Mouse (Mus musculus): ENCODE measurements around the gene Tmc5.

The Tmc5 gene

GRCm38 (mm10) chr7:118597201-118597600 is at the start of gene Tmc5:
Tmc5 (plus strand) TSS chr7:118597297.
- DNase-seq (ENCODE audit: low spot score in 2 of 2): no peak

DNA sequence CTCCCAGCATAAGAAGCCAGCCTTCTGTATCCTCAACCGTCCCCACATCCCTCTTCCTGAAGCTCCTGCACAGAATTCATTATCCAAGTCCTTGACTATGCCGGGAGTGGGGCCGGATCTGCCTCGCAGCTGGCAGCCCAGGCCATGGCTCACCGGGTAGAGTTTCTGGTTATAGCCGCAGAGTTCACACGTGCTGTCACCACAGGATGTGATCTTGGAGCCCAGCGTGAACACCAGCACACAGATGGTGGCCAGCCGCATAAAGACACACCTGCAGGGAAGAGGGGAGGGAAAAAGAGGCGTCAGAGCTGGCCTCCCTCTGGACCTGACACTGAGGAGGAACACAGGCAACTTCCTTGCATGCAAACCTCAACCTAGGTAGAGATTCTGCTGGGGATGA is 49.6 kb upstream of the Tmc5 start:
- DNase-seq (ENCODE audit: low spot score in 2 of 2): no peak

DNA sequence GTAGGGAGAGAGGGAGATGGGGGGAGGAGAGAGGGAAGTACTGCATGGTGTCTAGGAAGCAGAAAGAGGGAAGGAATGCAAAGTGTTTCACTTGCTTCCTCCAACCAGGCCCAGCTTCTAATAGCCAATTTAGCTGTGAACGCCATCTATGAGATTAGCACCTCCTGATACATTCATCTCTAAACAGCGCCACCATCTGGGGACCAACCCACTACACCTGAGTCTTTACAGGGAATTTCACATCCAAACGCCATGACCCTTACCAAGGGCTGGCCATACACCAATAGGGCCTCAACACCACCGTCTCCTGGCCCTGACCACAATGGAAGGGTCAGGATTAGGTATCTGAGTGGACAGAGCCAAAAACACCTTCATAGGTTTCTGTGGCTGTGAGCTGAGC is 43.2 kb upstream of the Tmc5 start:
- no peak for DNase-seq (ENCODE audit: low spot score in 2 of 2)

DNA sequence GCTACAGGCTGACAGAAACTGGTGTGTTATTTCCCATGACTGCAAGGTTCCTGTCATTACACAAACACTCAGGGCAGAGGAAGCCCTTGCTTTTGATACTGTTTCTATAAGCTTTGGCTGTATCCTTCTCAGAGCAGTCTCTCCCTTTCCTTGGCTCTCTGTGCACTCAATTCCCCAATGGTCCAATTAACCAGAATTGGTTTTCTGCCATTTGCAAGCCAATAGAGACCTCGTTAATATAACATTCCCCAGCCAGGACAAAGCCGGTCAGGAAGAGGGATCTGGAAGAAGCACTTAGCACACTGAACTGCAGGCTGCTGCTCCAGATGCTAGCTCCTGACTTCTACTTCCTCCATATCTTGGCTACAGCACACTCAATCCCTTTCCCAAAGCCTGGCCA is 42.8 kb upstream of the Tmc5 start:
- no peak for DNase-seq (ENCODE audit: low spot score in 2 of 2)

DNA sequence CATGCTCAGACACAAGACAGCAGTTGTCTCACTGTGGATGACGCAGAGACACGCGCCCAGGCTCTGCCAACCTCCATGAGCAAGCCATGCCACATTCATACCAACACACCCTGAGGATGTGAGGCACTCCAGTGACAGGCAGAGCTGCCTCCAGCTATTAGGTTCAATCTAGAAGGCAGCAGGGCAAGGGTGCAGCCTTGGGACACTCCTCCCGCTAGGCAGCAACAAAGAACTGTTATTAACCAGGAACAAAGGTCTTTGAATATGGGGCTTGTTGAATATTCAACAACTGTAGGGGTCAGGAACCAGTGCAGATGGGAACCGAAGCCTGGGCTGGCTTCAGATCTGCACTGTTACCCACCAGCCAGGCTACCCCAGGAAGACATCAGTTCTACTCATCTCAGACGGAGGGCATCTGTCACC is 28.0 kb upstream of the Tmc5 start:
- peak; percentile 18 to 33 for DNase-seq (ENCODE audit: low spot score in 2 of 2)

GRCm38 (mm10) chr7:118571350-118571749 is 25.7 kb upstream of the Tmc5 start:
- no peak for DNase-seq (ENCODE audit: low spot score in 2 of 2)

DNA sequence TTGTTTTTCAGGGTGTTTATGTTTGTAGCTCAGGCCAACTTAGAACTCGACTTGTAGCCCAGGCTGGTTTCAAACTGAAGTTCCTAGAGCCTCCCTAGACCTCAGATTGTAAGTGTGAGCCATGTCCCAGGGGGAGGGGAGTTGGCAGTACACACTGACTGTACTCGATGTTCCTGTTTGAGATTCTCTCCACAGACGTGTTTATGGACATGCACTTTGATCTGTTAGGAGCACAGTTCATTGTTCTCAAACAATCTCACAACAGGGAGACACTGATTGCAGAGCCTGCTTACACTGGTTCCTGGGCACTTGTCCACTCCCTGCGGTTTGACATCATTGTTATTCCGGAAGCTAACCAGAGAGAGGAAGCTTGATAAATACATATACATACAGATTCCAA is 25.1 kb upstream of the Tmc5 start:
- DNase-seq (ENCODE audit: low spot score in 2 of 2): no peak

DNA sequence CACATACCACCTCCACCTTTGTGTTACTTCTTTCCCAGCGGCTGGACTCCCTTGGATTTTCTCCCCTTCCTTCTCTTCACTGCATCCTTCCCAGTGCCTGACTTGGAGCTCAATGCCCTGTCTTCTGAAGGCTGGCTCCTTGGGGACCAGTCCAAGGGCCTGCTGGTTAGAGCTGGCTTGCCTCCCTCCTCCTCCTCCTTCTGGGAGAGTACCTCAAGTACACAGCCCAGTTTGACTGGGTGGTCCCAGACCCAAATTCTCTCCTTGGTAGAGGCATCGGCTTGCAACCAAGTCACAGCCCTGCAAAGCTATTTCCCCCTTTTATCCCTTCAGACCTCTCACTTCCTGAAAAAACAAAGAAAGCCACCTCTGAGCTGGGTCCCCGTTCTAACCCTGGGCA is 18.8 kb upstream of the Tmc5 start:
- no peak for DNase-seq (ENCODE audit: low spot score in 2 of 2)

GRCm38 (mm10) chr7:118579938-118580337 is 17.2 kb upstream of the Tmc5 start:
- no peak for DNase-seq (ENCODE audit: low spot score in 2 of 2)

GRCm38 (mm10) chr7:118583821-118584220 is 13.3 kb upstream of the Tmc5 start:
- DNase-seq (ENCODE audit: low spot score in 2 of 2): no peak

DNA sequence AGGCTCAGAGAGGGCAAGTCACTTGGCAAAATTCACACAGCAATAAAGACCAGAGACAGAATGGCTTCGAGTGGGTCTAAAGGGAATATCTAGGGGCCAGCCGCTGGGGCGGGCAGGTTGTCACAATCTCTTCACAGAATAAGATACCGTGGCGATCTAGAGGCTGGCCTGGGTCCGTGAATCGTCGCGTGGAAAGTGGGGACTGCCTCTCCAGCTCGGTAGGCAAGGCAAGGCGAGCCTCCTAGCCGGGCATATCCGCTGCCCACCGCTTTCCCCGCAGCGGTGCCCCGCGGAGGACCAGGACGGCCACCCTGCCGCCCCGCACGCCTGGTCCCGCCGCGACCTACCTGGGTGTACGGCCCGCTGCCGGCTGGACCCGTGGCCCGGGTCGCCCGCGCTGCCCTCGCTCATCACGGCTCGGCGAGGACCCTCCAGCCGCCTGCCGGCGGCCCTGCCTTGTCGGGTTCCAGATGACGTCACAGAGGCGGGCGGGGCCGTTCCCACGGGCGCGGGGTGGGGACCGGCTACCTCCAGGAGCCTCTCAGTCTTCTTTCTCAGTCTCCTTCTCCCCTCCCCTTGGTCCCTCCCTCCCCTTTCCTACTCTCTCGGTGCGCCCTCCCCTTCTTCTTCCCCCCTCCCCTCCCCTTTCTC is 12.7 kb upstream of the Tmc5 start, which contains the start of gene Tmc7:
Gene Tmc7, minus strand, starts transcription at position 480 of the 651 bp plus-strand sequence.
- DNase-seq (ENCODE audit: low spot score in 2 of 2): peak; percentile 68 to 70

DNA sequence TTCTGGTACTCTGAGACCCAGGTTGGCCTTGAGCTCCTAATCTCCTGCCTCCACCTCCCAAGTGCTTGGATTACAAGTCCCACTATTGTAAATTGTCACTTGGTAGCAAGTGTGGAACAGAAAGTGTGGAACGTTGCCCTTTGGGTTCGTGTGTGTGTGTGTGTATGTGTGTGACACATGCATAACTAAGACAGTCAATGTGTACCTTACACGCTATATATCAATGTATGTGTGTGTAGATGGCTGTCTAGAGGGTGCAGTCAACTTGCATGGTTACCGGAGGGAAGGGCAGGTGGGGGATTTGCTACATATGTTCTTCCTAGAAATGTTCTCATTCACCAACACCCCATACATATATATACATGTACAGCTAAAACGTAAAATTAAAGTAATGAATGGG is 12.2 kb upstream of the Tmc5 start:
- DNase-seq (ENCODE audit: low spot score in 2 of 2): no peak

GRCm38 (mm10) chr7:118585856-118586255 is 11.2 kb upstream of the Tmc5 start:
- no peak for DNase-seq (ENCODE audit: low spot score in 2 of 2)

GRCm38 (mm10) chr7:118590726-118591305 is 6.3 kb upstream of the Tmc5 start:
- no peak for DNase-seq (ENCODE audit: low spot score in 2 of 2)

DNA sequence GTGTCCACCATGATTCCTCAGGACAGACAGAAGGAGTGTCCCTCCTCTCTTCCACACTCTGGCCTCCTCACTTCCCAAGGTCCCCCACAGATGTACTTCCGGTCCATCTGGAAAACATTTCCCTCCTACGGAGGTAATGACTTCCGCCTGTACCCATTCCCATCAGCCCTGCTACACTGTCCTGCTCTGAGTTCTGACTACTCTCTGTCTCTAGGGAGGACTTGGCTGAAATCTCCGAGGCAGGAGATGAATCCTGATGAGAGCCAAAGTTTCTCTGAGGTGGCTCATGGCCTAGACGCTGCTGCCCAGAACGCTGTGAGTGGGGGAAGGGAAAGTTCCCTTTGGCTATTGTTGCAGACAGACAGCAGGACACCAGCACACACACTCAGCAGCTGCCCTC is 5.0 kb upstream of the Tmc5 start:
- no peak for DNase-seq (ENCODE audit: low spot score in 2 of 2)

GRCm38 (mm10) chr7:118593567-118594407 is 3.3 kb upstream of the Tmc5 start:
- no peak for DNase-seq (ENCODE audit: low spot score in 2 of 2)

- no peak for DNase-seq (ENCODE audit: low spot score in 2 of 2)
Measured at GRCm38 (mm10) chr7:118594611-118595010, 2.5 kb upstream of the Tmc5 start.

GRCm38 (mm10) chr7:118595228-118595627 is 1.9 kb upstream of the Tmc5 start:
- peak; percentile 91 for DNase-seq (ENCODE audit: low spot score in 2 of 2)

DNA sequence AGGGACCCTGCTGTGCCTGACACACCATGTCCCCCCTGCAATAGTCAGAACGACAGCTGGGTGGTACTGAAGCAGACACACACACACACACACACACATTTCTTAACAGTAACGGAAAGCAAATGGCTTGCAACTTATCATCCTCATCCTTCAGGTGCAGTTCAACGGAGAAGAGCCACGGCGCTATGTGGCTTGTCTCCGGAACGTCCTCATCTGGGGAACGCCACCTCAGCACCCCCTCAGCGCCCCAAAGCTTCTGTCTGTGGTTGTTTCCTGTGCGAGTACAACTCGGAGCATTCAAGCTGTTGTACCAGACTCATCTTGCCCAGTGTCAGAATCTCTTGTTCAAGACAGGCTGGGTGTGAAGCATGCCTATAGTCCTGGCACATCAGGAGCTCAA is 826 bp upstream of the Tmc5 start:
- DNase-seq (ENCODE audit: low spot score in 2 of 2): no peak

- no peak for DNase-seq (ENCODE audit: low spot score in 2 of 2)
Measured at GRCm38 (mm10) chr7:118599954-118600631, 3.0 kb downstream of the Tmc5 start.

GRCm38 (mm10) chr7:118604842-118605241 is 7.7 kb downstream of the Tmc5 start:
- no peak for DNase-seq (ENCODE audit: low spot score in 2 of 2)

DNA sequence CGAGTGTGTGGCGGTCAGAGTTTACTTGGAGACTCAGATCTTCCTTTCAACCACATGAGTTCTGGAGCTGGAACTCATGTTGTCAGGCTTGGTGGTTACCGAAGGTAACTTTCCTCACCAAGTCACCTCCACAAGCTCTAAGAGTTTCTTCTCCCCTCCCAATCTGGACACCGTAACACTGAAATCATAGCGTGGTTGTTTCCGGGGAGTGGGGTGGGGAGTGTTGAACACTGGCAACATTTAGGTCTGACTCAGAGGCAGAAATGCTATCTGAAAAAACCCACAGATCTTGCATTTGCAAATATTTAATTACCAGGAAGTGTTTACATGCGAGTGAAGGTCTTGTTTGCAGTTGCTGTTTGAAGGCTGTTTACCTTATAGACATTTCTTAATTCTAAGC is 12.7 kb downstream of the Tmc5 start:
- no peak for DNase-seq (ENCODE audit: low spot score in 2 of 2)
